Mouse (Mus musculus): ENCODE data around the gene Zfp951. TPM values are rescaled to one million over a fixed set of nuclear protein-coding genes. Genes with fewer than 3 reads are reported as not detected.

Gene Zfp951
- polyA plus RNA-seq (2021; fragmentation: Nextera tagmentation), result 1.5 and 1.9 TPM in 2 replicates
- long read RNA-seq, experiment 1, partial matches to known transcripts, result 0 of 23 reads
- long read RNA-seq, experiment 1, other reads (novel, unspliced or antisense), result 16 of 23 reads
- long read RNA-seq, experiment 2, partial matches to known transcripts, result 0 of 5 reads
- long read RNA-seq, experiment 2, other reads (novel, unspliced or antisense), result 5 of 5 reads

GRCm38 (mm10) chr5:104859962-104860525 is at the start of gene Zfp951:
Zfp951 (minus strand) TSS chr5:104860070.

Other genes with a start within 250 kb of the Zfp951 start
- gene Abcg3, start 122.6 kb upstream of the Zfp951 start, polyA plus RNA-seq (2021; fragmentation: Nextera tagmentation), result 0.13 and 0.54 TPM in 2 replicates